Mouse (Mus musculus) olfactory bulb, adult 2 months (tissue): ENCODE results near the gene Hoxb5. TPM values are rescaled to one million over a fixed set of nuclear protein-coding genes. Genes with fewer than 3 reads are reported as not detected.

Experiments used
- H3K27ac ChIP-seq: fragments of 200-500 bp; 2 replicates; pipeline ENCODE4 v1.5.1; 2012; ENCODE audit warnings: low read depth, low read length; ENCODE audit not compliant: insufficient read depth
- H3K4me1 ChIP-seq: fragments of 200-500 bp; 2 replicates; pipeline ENCODE4 v1.6.1; 2012; ENCODE audit warnings: low read length; ENCODE audit not compliant: control insufficient read depth, insufficient read depth
- H3K4me3 ChIP-seq: fragments of 200-500 bp; 2 replicates; pipeline ENCODE4 v1.5.1; 2012; ENCODE audit warnings: mild to moderate bottlenecking, low read depth, low read length, moderate library complexity; ENCODE audit not compliant: insufficient read depth
- CTCF ChIP-seq: fragments of 200-500 bp; IDR thresholded peaks from 2 replicates; pipeline ENCODE4 v1.5.1; 2012; ENCODE audit warnings: low read depth, mild to moderate bottlenecking, low read length, moderate library complexity; ENCODE audit not compliant: insufficient read depth
- POLR2A ChIP-seq: fragments of 200-500 bp; IDR thresholded peaks from 2 replicates; pipeline ENCODE4 v1.6.1; 2012; ENCODE audit warnings: mild to moderate bottlenecking, low read depth, low read length, moderate library complexity; ENCODE audit not compliant: insufficient read depth
- WGBS: fragments of 180-500 bp; shearing (Covaris S2); methylation state at CpG from one replicate; pipeline ENCODE4 v1.1.7; 2018; 5-methylcytosine and 5-hydroxymethylcytosine counted together
- polyA plus RNA-seq: library from polyadenylated mRNA; stranded (reverse); fragments of >200 nt; gene quantifications from 2 replicates; pipeline ENCODE4 v1.2.4, GENCODE M21; 2012; ENCODE audit warnings: low replicate concordance; ENCODE audit not compliant: missing spikeins, insufficient read depth, insufficient read length

Hoxb5 gene
- polyA plus RNA-seq, 1 experiment, result not detected

DNA sequence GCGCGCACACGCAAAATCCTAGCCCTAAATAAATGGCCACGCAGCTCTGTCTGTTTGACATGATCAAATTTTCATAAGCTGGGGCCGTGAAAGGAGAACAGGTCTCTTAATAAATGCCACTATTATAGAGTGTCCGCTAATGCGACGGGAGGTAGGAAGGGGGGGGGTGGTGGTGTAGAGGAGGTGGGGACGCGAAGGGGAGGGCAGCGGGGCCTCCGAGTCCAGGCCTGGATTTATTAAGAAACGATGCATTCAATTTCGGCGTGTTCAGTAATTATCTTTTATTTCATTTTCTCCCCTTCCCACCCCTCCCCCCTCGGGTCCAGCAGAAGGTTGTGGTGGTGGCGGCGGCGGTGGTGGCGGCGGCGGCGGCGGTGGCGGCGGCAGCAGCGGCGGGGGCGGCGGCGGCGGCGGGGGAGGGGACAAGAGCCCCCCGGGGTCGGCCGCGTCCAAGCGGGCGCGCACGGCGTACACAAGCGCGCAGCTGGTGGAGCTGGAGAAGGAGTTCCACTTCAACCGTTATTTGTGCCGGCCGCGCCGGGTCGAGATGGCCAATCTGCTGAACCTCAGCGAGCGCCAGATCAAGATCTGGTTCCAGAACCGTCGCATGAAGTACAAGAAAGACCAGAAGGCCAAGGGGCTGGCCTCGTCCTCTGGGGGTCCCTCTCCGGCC lies 42.2 kb downstream of the Hoxb5 start:
- 2% methylated on average over 43 of the region's 56 CpGs for WGBS
- H3K4me3 ChIP-seq, result no peak overlapping the region
- no peak for TF ChIP-seq POLR2A
- TF ChIP-seq CTCF, result no peak
- peaks cover 3% of the 10 kb centered on the region; the same call in 1 of the 2 replicates for H3K4me1 ChIP-seq
- H3K27ac ChIP-seq, result no peak overlapping the region

GRCm38 (mm10) chr11:96345893-96346806 lies 43.0 kb downstream of the Hoxb5 start:
- no peak overlapping the region for H3K4me3 ChIP-seq
- peaks cover 3% of the 10 kb centered on the region; the same call in 1 of the 2 replicates for H3K4me1 ChIP-seq
- no peak overlapping the region for H3K27ac ChIP-seq
- TF ChIP-seq POLR2A, result no peak
- no peak for TF ChIP-seq CTCF
- WGBS, result 3% methylated on average over 45 of the region's 45 CpGs

DNA sequence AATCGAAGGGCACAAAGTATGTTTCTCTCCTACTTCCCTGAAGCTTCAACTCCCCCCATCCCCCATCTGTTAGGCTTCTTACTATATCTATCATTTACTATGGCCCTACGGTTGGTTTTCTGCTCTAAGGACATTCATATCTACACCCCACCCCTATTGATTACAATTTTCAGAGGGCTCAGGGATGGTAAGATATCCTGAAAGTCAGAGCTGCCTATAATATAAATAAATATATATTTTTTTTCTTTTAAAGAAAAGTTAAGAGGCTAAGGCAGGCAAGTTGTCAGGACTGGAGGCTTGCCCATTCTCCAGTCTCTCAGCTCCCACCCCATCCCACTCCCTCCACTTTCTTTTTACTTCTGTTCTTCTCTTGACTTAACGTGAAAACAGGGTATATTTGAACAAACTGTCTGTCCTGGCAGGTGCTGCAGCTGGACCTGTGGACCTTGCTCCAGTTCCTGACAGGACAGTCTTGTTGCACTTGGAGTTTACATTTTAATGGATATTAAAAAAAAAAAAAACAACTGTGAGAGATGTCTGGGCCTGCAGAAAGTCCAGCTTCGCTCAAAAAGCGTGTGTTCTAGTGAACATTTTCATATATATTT lies 43.9 kb downstream of the Hoxb5 start:
- Histone ChIP-seq H3K4me3 (no peak overlapping the region), H3K4me1 (peaks cover 3% of the 10 kb centered on the region; the same call in 1 of the 2 replicates), H3K27ac (no peak overlapping the region)
- WGBS, result 9% methylated on average over 5 of the region's 5 CpGs
- TF ChIP-seq POLR2A, result no peak
- no peak for TF ChIP-seq CTCF

DNA sequence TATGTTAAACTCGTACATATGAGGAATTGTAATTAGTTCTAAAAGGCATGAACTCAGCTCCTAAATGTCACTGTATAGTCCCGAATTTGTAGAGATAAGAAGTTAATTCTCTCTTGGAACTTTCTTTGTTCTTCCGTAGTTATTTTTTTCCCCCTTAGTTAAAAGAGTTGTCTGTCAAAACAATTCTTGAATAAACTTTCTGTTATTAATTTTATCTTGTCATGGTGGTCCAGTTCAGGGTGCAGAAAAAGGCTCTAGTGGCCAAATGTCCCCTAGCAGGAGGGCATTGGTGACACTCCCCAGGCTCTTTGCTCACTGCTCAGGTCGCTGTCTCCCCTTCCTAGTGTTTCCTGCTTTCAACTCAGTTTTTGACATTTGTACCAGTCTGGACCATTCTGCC lies 44.6 kb downstream of the Hoxb5 start:
- Histone ChIP-seq H3K4me3 (no peak overlapping the region), H3K4me1 (peaks cover 3% of the 10 kb centered on the region; the same call in 1 of the 2 replicates), H3K27ac (no peak overlapping the region)
- TF ChIP-seq CTCF (no peak), POLR2A (no peak)
- 7% methylated on average over 4 of the region's 4 CpGs for WGBS

- H3K4me3 ChIP-seq, result no peak overlapping the region
- TF ChIP-seq POLR2A (no peak), CTCF (no peak)
- WGBS, result 6% methylated on average over 21 of the region's 21 CpGs
- H3K27ac ChIP-seq, result no peak overlapping the region
- peaks cover 3% of the 10 kb centered on the region; the same call in 1 of the 2 replicates for H3K4me1 ChIP-seq
Observed at GRCm38 (mm10) chr11:96348141-96348928, 45.2 kb downstream of the Hoxb5 start.

- TF ChIP-seq POLR2A (no peak), CTCF (no peak)
- WGBS, result 9% methylated on average over 3 of the region's 3 CpGs
- Histone ChIP-seq H3K4me3 (no peak overlapping the region), H3K27ac (no peak overlapping the region), H3K4me1 (peaks cover 3% of the 10 kb centered on the region; the same call in 1 of the 2 replicates)
Observed at GRCm38 (mm10) chr11:96348988-96349387, 45.9 kb downstream of the Hoxb5 start.

DNA sequence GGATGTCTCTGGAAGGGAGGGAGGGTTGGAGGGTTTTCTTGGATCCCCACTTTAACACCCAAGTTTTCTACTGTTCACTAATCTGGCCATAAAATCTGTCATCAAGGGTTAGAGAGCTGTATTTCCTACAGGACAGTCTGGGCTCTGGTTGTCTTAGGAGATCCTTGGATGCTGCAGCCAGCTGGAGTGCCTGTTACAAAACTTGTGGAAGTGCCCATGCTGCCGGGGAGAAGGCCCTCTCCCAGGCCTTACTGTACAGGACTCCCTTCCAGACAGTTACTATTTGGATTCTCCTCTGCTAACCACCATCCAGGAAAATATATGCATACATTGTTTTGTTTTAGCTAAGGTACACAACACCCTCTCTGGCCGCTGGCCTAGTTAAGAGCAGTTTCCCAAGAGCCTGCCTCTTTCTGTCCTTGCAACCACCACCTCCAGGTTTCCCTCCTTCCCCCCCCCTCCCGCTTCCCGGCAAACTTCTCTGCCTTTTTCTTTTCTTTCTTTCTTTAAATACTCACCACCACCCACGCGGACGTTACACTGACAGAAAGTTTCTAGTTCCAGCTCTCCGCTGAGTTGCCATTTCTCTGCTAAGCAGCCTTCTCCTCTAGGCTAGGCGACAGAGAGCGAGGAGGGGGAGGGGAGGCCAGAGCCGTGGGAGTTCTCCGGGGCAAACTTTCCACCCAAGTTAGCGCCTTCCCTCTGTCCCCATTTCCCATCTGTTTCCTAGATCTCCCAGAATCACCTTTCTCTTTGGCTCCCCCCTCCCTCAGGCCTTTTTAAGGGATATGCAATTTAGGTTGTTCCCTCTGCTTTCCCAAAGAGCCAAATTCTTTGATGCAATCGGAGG lies 46.6 kb downstream of the Hoxb5 start:
- H3K4me3 ChIP-seq, result no peak overlapping the region
- peaks cover 3% of the 10 kb centered on the region; the same call in 1 of the 2 replicates for H3K4me1 ChIP-seq
- H3K27ac ChIP-seq, result no peak overlapping the region
- 15% methylated on average over 14 of the region's 14 CpGs for WGBS
- TF ChIP-seq CTCF, result no peak
- no peak for TF ChIP-seq POLR2A

DNA sequence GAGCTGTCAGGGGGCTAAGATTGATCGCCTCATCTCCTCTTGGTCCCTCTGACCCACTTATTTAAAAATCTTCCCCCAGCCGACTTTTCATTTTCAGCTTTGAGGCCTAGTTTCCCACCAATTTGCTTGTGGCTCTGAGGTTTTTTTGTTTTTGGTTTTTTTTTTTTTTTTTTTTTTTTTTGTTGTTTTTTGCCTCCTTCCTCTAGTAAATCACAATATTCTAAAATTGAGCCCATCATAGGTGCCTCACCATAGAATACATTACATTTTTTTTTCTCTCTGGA lies 47.1 kb downstream of the Hoxb5 start, which contains the start of gene Hoxb2:
Hoxb2 (plus strand) TSS at position 185 of the 284 bp plus-strand sequence.
- WGBS, result 28% methylated on average over 2 of the region's 2 CpGs
- Histone ChIP-seq H3K27ac (no peak within 1 kb of the TSS), H3K4me3 (no peak within 1 kb of the TSS), H3K4me1 (peaks cover 3% of the 10 kb centered on the region; the same call in 1 of the 2 replicates)
- TF ChIP-seq CTCF, result no peak
- no peak for TF ChIP-seq POLR2A
